Mouse (Mus musculus) liver, embryonic 14.5 days (tissue): Measurements from ENCODE around the gene Colec11. TPM values are rescaled to one million over a fixed set of nuclear protein-coding genes. Genes with fewer than 3 reads are reported as not detected.

Experiments
- ATAC-seq: fragments of 200-750 bp; cut with Nextera tagmentation; 2 replicates; pipeline ENCODE4 v1.8.0; 2017; ENCODE audit warnings: moderate number of reproducible peaks, mild to moderate bottlenecking, moderate library complexity; ENCODE audit not compliant: insufficient read depth
- DNase-seq, 3 experiments: peaks; one replicate each; pipeline ENCODE4 v3.0.0-alpha.2; 2012 to 2013; ENCODE audit warnings: low read depth in 3 of 3, low spot score in 3 of 3
- H3K27ac ChIP-seq: fragments of 300-500 bp; sonication (generic); 2 replicates; pipeline ENCODE4 v1.5.1; 2014; ENCODE audit warnings: moderate library complexity, mild to moderate bottlenecking, control low read depth, inconsistent platforms
- H3K27me3 ChIP-seq: fragments of 300-500 bp; sonication (generic); 2 replicates; pipeline ENCODE4 v1.6.1; 2014; ENCODE audit warnings: mild to moderate bottlenecking, low read length, moderate library complexity; ENCODE audit not compliant: control insufficient read depth, insufficient read depth
- H3K36me3 ChIP-seq: fragments of 300-500 bp; sonication (generic); replicated peaks from 2 replicates; pipeline ENCODE4 v1.6.1; 2014; ENCODE audit warnings: low read depth; ENCODE audit not compliant: control insufficient read depth, insufficient read depth
- H3K4me1 ChIP-seq, 2 experiments: fragments of 200-500 bp in 1 of 2; fragments of 300-500 bp in 1 of 2; sonication (generic) in 1 of 2; replicated peaks; 2 replicates each; pipeline ENCODE4 v1.6.1; 2012 to 2014; ENCODE audit warnings: antibody characterized with exemption in 1 of 2, inconsistent platforms in 1 of 2, low read length in 1 of 2; ENCODE audit not compliant: control insufficient read depth in 2 of 2, insufficient read depth in 2 of 2
- H3K4me2 ChIP-seq: fragments of 300-500 bp; sonication (generic); 2 replicates; pipeline ENCODE4 v1.6.1; 2014; ENCODE audit warnings: low read depth, mild to moderate bottlenecking, control low read depth, moderate library complexity
- H3K4me3 ChIP-seq, 2 experiments: fragments of 200-500 bp in 1 of 2; fragments of 300-500 bp in 1 of 2; sonication (generic) in 1 of 2; 2 replicates each; pipeline ENCODE4 v1.5.1; 2012 to 2014; ENCODE audit warnings: low read depth in 2 of 2, low read length in 2 of 2, mild to moderate bottlenecking in 2 of 2, control low read depth in 1 of 2, inconsistent platforms in 1 of 2, moderate library complexity in 1 of 2; ENCODE audit not compliant: insufficient read depth in 1 of 2
- H3K9ac ChIP-seq: fragments of 300-500 bp; sonication (generic); replicated peaks from 2 replicates; pipeline ENCODE4 v1.6.1; 2014; ENCODE audit warnings: mild to moderate bottlenecking, control low read depth, moderate library complexity
- H3K9me3 ChIP-seq: fragments of 300-500 bp; sonication (generic); 2 replicates; pipeline ENCODE4 v1.6.1; 2016; ENCODE audit warnings: low read length, mixed read lengths; ENCODE audit not compliant: control insufficient read depth
- CTCF ChIP-seq: IDR thresholded peaks from 2 replicates; pipeline ENCODE4 v1.5.1; 2016; ENCODE audit warnings: antibody characterized with exemption, low read depth, control low read depth
- EP300 ChIP-seq: IDR thresholded peaks from 2 replicates; pipeline ENCODE4 v1.6.1; 2016; ENCODE audit warnings: antibody characterized with exemption, low read depth
- WGBS: fragments of 180-500 bp; shearing (Covaris S2); extraction: QIAGEN DNeasy Blood & Tissue Kit; methylation state at CpG from one replicate; pipeline ENCODE4 v1.1.7; 2014; ENCODE audit not compliant: insufficient replicate concordance; 5-methylcytosine and 5-hydroxymethylcytosine counted together
- polyA plus RNA-seq, 2 experiments: library from polyadenylated mRNA; depleted of rRNA in 1 of 2; stranded (reverse) in 1 of 2; unstranded in 1 of 2; fragments of >200 nt; fragmentation: Nextera tagmentation in 1 of 2; extraction: Ambion mirVana in 1 of 2; gene quantifications; 2 replicates each; pipeline versions ENCODE4 v1.2.1 to v1.2.3; 2012 to 2014

The Colec11 gene
- polyA plus RNA-seq, 2 experiments, result 8.7 to 12.8 TPM

DNA sequence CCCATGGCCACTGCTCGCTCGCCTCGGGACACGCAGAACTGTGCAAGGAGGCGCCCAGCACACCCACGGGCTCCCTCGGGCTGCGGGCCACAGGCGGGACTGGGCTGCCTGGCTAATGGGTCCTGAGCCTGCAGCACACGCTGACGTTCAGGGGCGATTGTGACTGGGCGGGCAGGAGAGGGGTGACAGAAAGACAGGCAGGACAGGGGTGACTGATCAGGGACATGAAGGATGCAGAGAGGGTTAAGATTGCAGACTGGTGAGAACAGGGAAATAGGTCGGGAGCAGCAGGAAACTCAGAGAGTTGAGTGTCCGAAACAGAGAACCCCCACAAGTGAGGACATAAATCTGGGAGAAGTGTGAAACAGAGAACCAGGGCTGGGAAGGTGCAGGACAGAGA, 70.9 kb downstream of the Colec11 start, which contains the start of gene Dcdc2c:
TSS of gene Dcdc2c (minus strand) at position 101 of the 400 bp plus-strand sequence.
- Histone ChIP-seq H3K9me3 (no peaks in the 10 kb centered on the region), H3K4me3 (no peak within 1 kb of the TSS), H3K9ac (no peak within 1 kb of the TSS), H3K27ac (no peak within 1 kb of the TSS), H3K36me3 (no peaks in the 10 kb centered on the region), H3K27me3 (no peaks in the 10 kb centered on the region), H3K4me2 (no peak within 1 kb of the TSS), H3K4me1 (no peaks in the 10 kb centered on the region)
- DNase-seq, result no peak
- no peak for TF ChIP-seq CTCF
- TF ChIP-seq EP300, result no peak
- 52% methylated on average over 15 of the region's 15 CpGs for WGBS
- ATAC-seq, result no peak

- Histone ChIP-seq H3K4me2 (no peak overlapping the region), H3K27me3 (no peaks in the 10 kb centered on the region), H3K36me3 (no peaks in the 10 kb centered on the region), H3K9ac (no peak overlapping the region), H3K4me3 (no peak overlapping the region), H3K4me1 (no peaks in the 10 kb centered on the region), H3K27ac (no peak overlapping the region), H3K9me3 (no peaks in the 10 kb centered on the region)
- DNase-seq (no peak), ATAC-seq (no peak)
- WGBS, result 70% methylated on average over 18 of the region's 18 CpGs
- TF ChIP-seq CTCF, result no peak
- no peak for TF ChIP-seq EP300
Observed at GRCm38 (mm10) chr12:28551775-28552174, 71.4 kb downstream of the Colec11 start.

DNA sequence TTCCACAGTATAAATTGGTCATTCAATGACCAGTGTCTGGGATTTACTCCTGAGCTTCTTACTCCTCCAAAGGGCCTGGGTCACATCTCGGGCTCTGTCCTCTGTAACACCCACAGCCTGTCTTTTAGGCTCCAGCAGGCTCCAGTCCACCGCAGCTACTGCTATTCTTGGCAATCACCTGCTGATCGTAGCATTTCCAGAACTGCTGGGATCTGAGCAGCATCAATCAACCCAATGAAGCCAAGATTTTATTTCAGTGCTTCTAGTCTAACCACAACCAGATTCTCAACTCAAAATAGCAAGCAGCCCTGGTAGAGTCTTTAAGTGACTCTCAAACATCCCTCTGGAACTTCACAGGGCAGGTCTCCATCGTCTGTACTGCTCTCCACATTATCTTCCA, 74.3 kb downstream of the Colec11 start:
- Histone ChIP-seq H3K27me3 (no peaks in the 10 kb centered on the region), H3K9ac (no peak overlapping the region), H3K9me3 (no peaks in the 10 kb centered on the region), H3K4me2 (no peak overlapping the region), H3K27ac (no peak overlapping the region), H3K4me1 (no peaks in the 10 kb centered on the region), H3K4me3 (no peak overlapping the region), H3K36me3 (no peaks in the 10 kb centered on the region)
- TF ChIP-seq EP300 (no peak), CTCF (no peak)
- DNase-seq (no peak), ATAC-seq (no peak)
- WGBS, result 48% methylated on average over 4 of the region's 4 CpGs

Other genes with a start within 250 kb of the Colec11 start
- not detected in 2 replicates for gene Dcdc2c, start 71.0 kb downstream of the Colec11 start, polyA plus RNA-seq (2012; rRNA removed)
- not detected in 2 replicates for gene Dcdc2c, start 71.0 kb downstream of the Colec11 start, polyA plus RNA-seq (2014; fragmentation: Nextera tagmentation; extraction: Ambion mirVana)
- not detected in 2 replicates for gene Allc, start 40.9 kb downstream of the Colec11 start, polyA plus RNA-seq (2012; rRNA removed)
- gene Allc, start 40.9 kb downstream of the Colec11 start, polyA plus RNA-seq (2014; fragmentation: Nextera tagmentation; extraction: Ambion mirVana), result not detected in 2 replicates
- 548 and 604 TPM in 2 replicates for gene Rps7, start 12.6 kb upstream of the Colec11 start, polyA plus RNA-seq (2012; rRNA removed)
- 640 and 652 TPM in 2 replicates for gene Rps7, start 12.6 kb upstream of the Colec11 start, polyA plus RNA-seq (2014; fragmentation: Nextera tagmentation; extraction: Ambion mirVana)
- gene Rnaseh1, start 26.2 kb upstream of the Colec11 start, polyA plus RNA-seq (2012; rRNA removed), result 7.1 and 9.7 TPM in 2 replicates
- 9.3 and 10.3 TPM in 2 replicates for gene Rnaseh1, start 26.2 kb upstream of the Colec11 start, polyA plus RNA-seq (2014; fragmentation: Nextera tagmentation; extraction: Ambion mirVana)
- gene Adi1, start 51.9 kb upstream of the Colec11 start, polyA plus RNA-seq (2012; rRNA removed), result 13.0 and 17.2 TPM in 2 replicates
- 41.0 and 46.2 TPM in 2 replicates for gene Adi1, start 51.9 kb upstream of the Colec11 start, polyA plus RNA-seq (2014; fragmentation: Nextera tagmentation; extraction: Ambion mirVana)
- gene Trappc12, start 127.1 kb upstream of the Colec11 start, polyA plus RNA-seq (2012; rRNA removed), result 9.9 and 11.6 TPM in 2 replicates
- 13.1 and 15.9 TPM in 2 replicates for gene Trappc12, start 127.1 kb upstream of the Colec11 start, polyA plus RNA-seq (2014; fragmentation: Nextera tagmentation; extraction: Ambion mirVana)
- 15.2 and 18.6 TPM in 2 replicates for gene Eipr1, start 128.4 kb upstream of the Colec11 start, polyA plus RNA-seq (2012; rRNA removed)
- gene Eipr1, start 128.4 kb upstream of the Colec11 start, polyA plus RNA-seq (2014; fragmentation: Nextera tagmentation; extraction: Ambion mirVana), result 29.4 and 31.8 TPM in 2 replicates